Mouse (Mus musculus): ENCODE data around the gene Zfp526.
A peak's percentile ranks its signal among the peaks of the same experiment; 100 is the strongest.

Zfp526 gene

GRCm38 (mm10) chr7:25267751-25268463, 46.7 kb downstream of the Zfp526 start:
- peak; percentile 100 for DNase-seq (ENCODE audit: low read depth, low spot score)

GRCm38 (mm10) chr7:25268588-25268987, 47.4 kb downstream of the Zfp526 start:
- DNase-seq (ENCODE audit: low read depth, low spot score): no peak

GRCm38 (mm10) chr7:25269029-25269428, 47.8 kb downstream of the Zfp526 start:
- no peak for DNase-seq (ENCODE audit: low read depth, low spot score)

GRCm38 (mm10) chr7:25269545-25270271, 48.5 kb downstream of the Zfp526 start:
- no peak for DNase-seq (ENCODE audit: low read depth, low spot score)

GRCm38 (mm10) chr7:25270652-25271633, 49.7 kb downstream of the Zfp526 start:
- no peak for DNase-seq (ENCODE audit: low read depth, low spot score)

- DNase-seq (ENCODE audit: low read depth, low spot score): no peak
Measured at GRCm38 (mm10) chr7:25271651-25272444, 50.6 kb downstream of the Zfp526 start.

- DNase-seq (ENCODE audit: low read depth, low spot score): no peak
Measured at GRCm38 (mm10) chr7:25272445-25273258, 51.4 kb downstream of the Zfp526 start.

GRCm38 (mm10) chr7:25273259-25274241, 52.3 kb downstream of the Zfp526 start:
- DNase-seq (ENCODE audit: low read depth, low spot score): no peak

- DNase-seq (ENCODE audit: low read depth, low spot score): no peak
Measured at GRCm38 (mm10) chr7:25274571-25274970, 53.3 kb downstream of the Zfp526 start.

GRCm38 (mm10) chr7:25274996-25275395, 53.8 kb downstream of the Zfp526 start:
- no peak for DNase-seq (ENCODE audit: low read depth, low spot score)

- peak; percentile 67 for DNase-seq (ENCODE audit: low read depth, low spot score)
Measured at GRCm38 (mm10) chr7:25275555-25276298, 54.5 kb downstream of the Zfp526 start.
